Mouse (Mus musculus): Measurements from ENCODE around the gene Nfic. TPM values are rescaled to one million over a fixed set of nuclear protein-coding genes. Genes with fewer than 3 reads are reported as not detected.
A peak's percentile ranks its signal among the peaks of the same experiment; 100 is the strongest.

Gene Nfic
- polyA plus RNA-seq, 2 experiments = 1.3 to 4.6 TPM

DNA sequence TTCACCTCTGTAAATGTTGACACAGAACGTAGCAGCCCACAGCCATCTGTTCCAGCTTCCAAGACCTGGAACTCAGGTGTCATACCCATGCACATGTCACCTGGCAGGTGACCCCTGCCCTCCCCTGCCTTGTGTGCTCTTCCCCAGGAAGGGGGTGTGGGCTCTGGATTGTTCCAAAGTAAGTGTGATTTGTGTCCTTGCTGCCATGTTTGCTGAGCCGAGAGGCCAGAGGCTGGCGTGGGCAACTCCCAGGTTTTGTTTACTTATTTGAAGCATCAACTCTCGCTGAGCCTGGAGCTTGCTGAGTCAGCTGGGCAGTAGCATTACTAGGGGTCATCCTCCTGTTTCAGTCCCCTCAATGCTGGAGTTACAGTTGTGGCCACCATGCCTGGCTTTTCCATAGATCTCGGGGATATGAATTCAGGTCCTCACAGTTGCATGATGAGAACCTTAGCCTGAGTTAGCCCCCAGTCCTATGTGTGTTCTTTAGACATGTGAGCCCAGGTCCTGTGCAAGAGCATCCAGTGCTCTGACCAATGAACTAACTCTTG is 66.9 kb downstream of the Nfic start, which contains the start of gene Gm48552:
Gm48552 (plus strand) TSS at position 501 of the 551 bp plus-strand sequence.
- Histone ChIP-seq H3K4me2 (ENCODE audit: low read depth) (no peak within 1 kb of the TSS), H3K9me3 (ENCODE audit: control insufficient read depth, low read length) (no peaks in the 10 kb centered on the region), H3K4me3 (ENCODE audit: insufficient read depth in 1 of 2, low read depth in 2 of 2, low read length in 2 of 2) (no peak within 1 kb of the TSS), H3K4me1 (replicated peaks; ENCODE audit: control insufficient read depth in 2 of 2, insufficient read depth in 2 of 2, low read length in 1 of 2) (peaks cover 10 to 14% of the 10 kb centered on the region in 2 experiments), H3K9ac (replicated peaks) (no peak within 1 kb of the TSS), H3K36me3 (replicated peaks; ENCODE audit: control insufficient read depth, insufficient read depth, low read depth) (peaks cover 11% of the 10 kb centered on the region), H3K27ac (no peak within 1 kb of the TSS), H3K27me3 (ENCODE audit: control insufficient read depth, insufficient read depth, low read length) (no peaks in the 10 kb centered on the region)
- no peak for DNase-seq (ENCODE audit: low read depth in 3 of 3, low spot score in 3 of 3)
- TF ChIP-seq EP300 (IDR thresholded peaks at IDR 0.05; ENCODE audit: low read depth) = no peak
- no peak for TF ChIP-seq CTCF (IDR thresholded peaks at IDR 0.05; ENCODE audit: low read depth)
- no peak for ATAC-seq (ENCODE audit: insufficient read depth)
- 75% methylated on average over 5 of the region's 5 CpGs for WGBS (ENCODE audit: insufficient replicate concordance)

DNA sequence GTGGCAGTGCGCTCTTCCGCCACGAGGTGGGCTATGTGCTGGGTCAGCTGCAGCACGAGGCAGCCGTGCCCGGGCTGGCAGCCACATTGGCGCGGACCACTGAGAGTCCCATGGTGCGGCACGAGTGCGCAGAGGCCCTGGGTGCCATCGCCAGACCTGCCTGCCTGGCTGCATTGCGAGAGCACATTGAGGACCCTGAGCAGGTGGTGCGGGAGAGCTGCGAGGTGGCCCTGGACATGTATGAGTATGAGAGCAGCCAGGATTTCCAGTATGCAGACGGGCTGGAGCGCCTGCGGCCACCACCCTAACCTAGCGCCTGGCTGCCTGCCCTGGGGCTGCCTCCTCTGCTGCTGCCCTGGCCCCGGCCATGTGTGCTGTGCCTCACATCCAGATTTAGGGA is 67.7 kb downstream of the Nfic start:
- H3K9me3 ChIP-seq (ENCODE audit: control insufficient read depth, low read length) = no peaks in the 10 kb centered on the region
- TF ChIP-seq CTCF (IDR thresholded peaks at IDR 0.05; ENCODE audit: low read depth) (no peak), EP300 (IDR thresholded peaks at IDR 0.05; ENCODE audit: low read depth) (no peak)
- no peaks in the 10 kb centered on the region for H3K27me3 ChIP-seq (ENCODE audit: control insufficient read depth, insufficient read depth, low read length)
- no peak overlapping the region for H3K4me2 ChIP-seq (ENCODE audit: low read depth)
- WGBS (ENCODE audit: insufficient replicate concordance) = 84% methylated on average over 20 of the region's 20 CpGs
- ATAC-seq (ENCODE audit: insufficient read depth) (no peak), DNase-seq (ENCODE audit: low read depth in 3 of 3, low spot score in 3 of 3) (no peak)
- peaks cover 11% of the 10 kb centered on the region for H3K36me3 ChIP-seq (replicated peaks; ENCODE audit: control insufficient read depth, insufficient read depth, low read depth)
- peaks cover 13% of the 10 kb centered on the region in 2 experiments for H3K4me1 ChIP-seq (replicated peaks; ENCODE audit: control insufficient read depth in 2 of 2, insufficient read depth in 2 of 2, low read length in 1 of 2)
- H3K4me3 ChIP-seq (ENCODE audit: insufficient read depth in 1 of 2, low read depth in 2 of 2, low read length in 2 of 2) = no peak overlapping the region
- no peak overlapping the region for H3K27ac ChIP-seq
- H3K9ac ChIP-seq (replicated peaks) = no peak overlapping the region

DNA sequence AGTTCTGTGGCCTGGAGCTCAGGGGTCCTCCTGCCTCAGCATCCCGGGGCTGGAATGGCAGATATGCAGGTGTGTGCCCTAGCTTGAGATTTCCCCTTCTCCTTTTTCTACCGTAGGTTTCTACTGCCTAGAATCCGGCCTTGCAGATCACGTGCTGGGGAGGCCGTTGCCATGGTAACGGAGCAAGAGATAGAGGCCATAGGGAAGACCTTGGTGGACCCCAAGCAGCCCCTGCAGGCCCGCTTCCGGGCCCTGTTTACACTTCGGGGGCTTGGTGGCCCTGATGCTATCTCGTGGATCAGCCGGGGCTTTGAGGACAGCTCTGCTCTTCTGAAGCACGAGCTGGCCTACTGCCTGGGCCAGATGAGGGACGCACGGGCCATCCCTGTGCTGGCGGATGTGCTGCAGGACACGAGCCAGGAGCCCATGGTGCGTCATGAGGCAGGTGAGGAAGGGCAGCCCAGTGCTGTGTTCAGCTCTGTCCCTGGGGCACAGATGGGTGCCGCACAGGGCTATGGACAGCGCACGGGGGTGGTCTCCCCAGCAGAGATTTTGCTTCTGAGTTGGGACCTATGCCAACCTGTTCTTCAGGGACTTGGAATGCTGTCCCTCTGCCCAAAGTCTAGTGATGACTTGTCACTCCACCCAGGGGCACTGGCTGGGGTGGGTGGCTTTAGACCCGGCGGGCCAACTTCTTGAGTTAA is 69.7 kb downstream of the Nfic start:
- Histone ChIP-seq H3K4me3 (ENCODE audit: insufficient read depth in 1 of 2, low read depth in 2 of 2, low read length in 2 of 2) (peak overlapping the region; percentile 87 to 98; a peak in 3 of 4 replicates), H3K4me2 (ENCODE audit: low read depth) (peak overlapping the region; percentile 93), H3K27me3 (ENCODE audit: control insufficient read depth, insufficient read depth, low read length) (no peaks in the 10 kb centered on the region), H3K9me3 (ENCODE audit: control insufficient read depth, low read length) (no peaks in the 10 kb centered on the region), H3K36me3 (replicated peaks; ENCODE audit: control insufficient read depth, insufficient read depth, low read depth) (peaks cover 11% of the 10 kb centered on the region), H3K9ac (replicated peaks) (peak overlapping the region; percentile 92; the same call in 1 of the 2 replicates), H3K4me1 (replicated peaks; ENCODE audit: control insufficient read depth in 2 of 2, insufficient read depth in 2 of 2, low read length in 1 of 2) (peaks cover 30 to 32% of the 10 kb centered on the region in 2 experiments), H3K27ac (no peak overlapping the region)
- TF ChIP-seq CTCF (IDR thresholded peaks at IDR 0.05; ENCODE audit: low read depth) = no peak
- no peak for TF ChIP-seq EP300 (IDR thresholded peaks at IDR 0.05; ENCODE audit: low read depth)
- ATAC-seq (ENCODE audit: insufficient read depth) (no peak), DNase-seq (ENCODE audit: low read depth in 3 of 3, low spot score in 3 of 3) (no peak)
- WGBS (ENCODE audit: insufficient replicate concordance) = 62% methylated on average over 22 of the region's 22 CpGs

DNA sequence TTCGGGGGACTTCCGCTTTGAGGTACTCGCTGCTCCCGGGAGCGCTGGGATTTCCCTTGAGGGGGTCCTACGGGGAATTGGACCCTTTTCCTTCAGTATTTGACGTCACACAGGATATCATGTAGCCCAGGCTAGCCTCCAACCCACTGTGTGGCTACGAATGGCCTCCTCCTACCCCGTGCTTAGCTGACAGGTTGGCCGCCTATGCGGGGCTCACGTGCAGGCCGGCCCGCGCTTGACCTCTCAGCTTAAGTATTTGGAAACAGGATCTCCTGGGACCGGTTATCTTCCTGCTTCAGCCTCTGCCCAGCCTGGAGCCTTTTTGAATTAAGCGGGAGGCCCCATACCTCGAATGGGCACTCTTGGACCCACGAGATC is 70.8 kb downstream of the Nfic start:
- H3K4me3 ChIP-seq (ENCODE audit: insufficient read depth in 1 of 2, low read depth in 2 of 2, low read length in 2 of 2) = peak overlapping the region; percentile 87 to 98
- DNase-seq (ENCODE audit: low read depth in 3 of 3, low spot score in 3 of 3) (no peak), ATAC-seq (ENCODE audit: insufficient read depth) (no peak; the same call in 1 of the 2 replicates)
- H3K9ac ChIP-seq (replicated peaks) = peak overlapping the region; percentile 92
- H3K4me2 ChIP-seq (ENCODE audit: low read depth) = peak overlapping the region; percentile 93
- peak overlapping the region; percentile 97 for H3K27ac ChIP-seq
- TF ChIP-seq CTCF (IDR thresholded peaks at IDR 0.05; ENCODE audit: low read depth) = no peak
- no peak for TF ChIP-seq EP300 (IDR thresholded peaks at IDR 0.05; ENCODE audit: low read depth)
- peaks cover 11% of the 10 kb centered on the region for H3K36me3 ChIP-seq (replicated peaks; ENCODE audit: control insufficient read depth, insufficient read depth, low read depth)
- no peaks in the 10 kb centered on the region for H3K27me3 ChIP-seq (ENCODE audit: control insufficient read depth, insufficient read depth, low read length)
- H3K9me3 ChIP-seq (ENCODE audit: control insufficient read depth, low read length) = no peaks in the 10 kb centered on the region
- H3K4me1 ChIP-seq (replicated peaks; ENCODE audit: control insufficient read depth in 2 of 2, insufficient read depth in 2 of 2, low read length in 1 of 2) = peaks cover 42 to 44% of the 10 kb centered on the region in 2 experiments
- under 1% methylated on average over 19 of the region's 19 CpGs for WGBS (ENCODE audit: insufficient replicate concordance)
